In genomic region chr2:129338138-129338621, GRCm38 (mm10) we compare ENCODE assay signal across 16 mouse cellular contexts. TPM values are rescaled to one million over a fixed set of nuclear protein-coding genes. Genes with fewer than 3 reads are reported as not detected.
DNase-seq lines count a peak whose midpoint lies in the region; ATAC-seq and TF ChIP-seq lines count a peak whose summit lies in the region.
"Had no signal": no experiment of that assay in that cellular context is flagged by ENCODE, and none has a peak within 500 bp of the region (broad histone marks: within the 10 kb centered on the region; RNA-seq: fewer than 3 reads in every experiment).

No protein-coding gene starts in this region.

- intact Hi-C loops in left cerebral cortex, postnatal 4 days (cut with DNase I): no loop called here
- intact Hi-C loops in left cerebral cortex, postnatal 14 days (cut with DNase I): no loop called here

- peaks cover 12% of the 10 kb centered on the region for H3K9me3 ChIP-seq in megakaryocyte, embryonic 14.5 days
- H3K9me3 ChIP-seq: embryonic facial prominence, embryonic 15.5 days; forebrain, embryonic 15.5 days; hindbrain, embryonic 13.5 days; lung, embryonic 15.5 days had no signal

- no peaks in the 10 kb centered on the region for H3K27me3 ChIP-seq in Patski
- no peaks in the 10 kb centered on the region for H3K27me3 ChIP-seq in megakaryocyte, embryonic 14.5 days (replicated peaks)
- H3K27me3 ChIP-seq: embryonic facial prominence, embryonic 15.5 days; forebrain, embryonic 15.5 days; hindbrain, embryonic 13.5 days; lung, embryonic 15.5 days had no signal

- DNase-seq in left cerebral cortex, postnatal 4 days: peak; percentile 10
- DNase-seq in left cerebral cortex, postnatal 14 days (ENCODE audit: low spot score in 2 of 2): no peak
- DNase-seq in Patski (ENCODE audit: low read depth, low spot score): peak; percentile 20
- DNase-seq in right cerebral cortex, adult 2 months (ENCODE audit: low spot score in 2 of 2): no peak
- no peak for DNase-seq in layer of hippocampus, adult 9-11 months
- DNase-seq in thymus, postnatal 4 days: no peak
- DNase-seq: cerebellum, adult 9-11 months; gastrocnemius, postnatal 36 days; thymus, adult 2 months had no signal

- in situ Hi-C loops in Patski (cut with MboI; ENCODE audit: low pct_unique_long_range_greater_than_20kb): no loop called here

- peaks cover 60% of the 10 kb centered on the region for H3K4me1 ChIP-seq in megakaryocyte, embryonic 14.5 days
- H3K4me1 ChIP-seq: lung, embryonic 15.5 days had no signal

- POLR2A ChIA-PET in Patski (lab: Charles Lee): no interaction called here

- peaks cover 25% of the 10 kb centered on the region for H3K36me3 ChIP-seq in megakaryocyte, embryonic 14.5 days (replicated peaks; ENCODE audit: low read length)
- H3K36me3 ChIP-seq: embryonic facial prominence, embryonic 15.5 days; forebrain, embryonic 15.5 days; hindbrain, embryonic 13.5 days; lung, embryonic 15.5 days had no signal

- TF ChIP-seq CTCF in Patski (IDR thresholded peaks at IDR 0.05): no peak

- H3K4me3 ChIP-seq in megakaryocyte, embryonic 14.5 days (replicated peaks): peak overlapping the region; percentile 9
- H3K4me3 ChIP-seq: embryonic facial prominence, embryonic 15.5 days; forebrain, embryonic 15.5 days; hindbrain, embryonic 13.5 days; lung, embryonic 15.5 days had no signal

- ATAC-seq in Patski: no peak
- peak; percentile 96 for ATAC-seq in common myeloid progenitor, adult 5-6 weeks (replicated peaks; ENCODE audit: low read depth, poor library complexity, severe bottlenecking)
- ATAC-seq: forebrain, embryonic 15.5 days had no signal

- CTCF ChIA-PET in Patski (lab: Charles Lee): no interaction called here

RNA-seq across cellular contexts. Expression of gene Il1a, which starts 28.4 kb away (rescaled TPM):
- under 1 TPM in 1 of 2 experiments, not detected in 1; 0.28 TPM for total RNA-seq in left cerebral cortex, postnatal 4 days (2021)
- under 1 TPM; 0.40 to 0.66 TPM for total RNA-seq in left cerebral cortex, postnatal 14 days (2021)
- polyA plus RNA-seq in Patski (2021): 0.14 TPM
- total RNA-seq in common myeloid progenitor, adult 5-6 weeks (2017): not detected in 2 replicates
- polyA plus RNA-seq in megakaryocyte, embryonic 14.5 days (2012; ENCODE audit: insufficient read depth, low replicate concordance): 1.3 TPM in 1 of 2 replicates, not detected in the other
- total RNA-seq: ES-E14; gastrocnemius, postnatal 36 days had no signal
- polyA plus RNA-seq: embryonic facial prominence, embryonic 15.5 days had no signal

RNA-seq across cellular contexts. Expression of gene Il1b, which starts 32.8 kb away (rescaled TPM):
- total RNA-seq in left cerebral cortex, postnatal 4 days (2021): under 1 TPM in 1 of 2 experiments, not detected in 1; 0.60 TPM
- under 1 TPM; 0.26 to 0.36 TPM for total RNA-seq in left cerebral cortex, postnatal 14 days (2021)
- polyA plus RNA-seq in Patski (2021): not detected
- 1.0 and 1.4 TPM in 2 replicates for total RNA-seq in common myeloid progenitor, adult 5-6 weeks (2017)
- 2.2 and 4.8 TPM in 2 replicates for polyA plus RNA-seq in megakaryocyte, embryonic 14.5 days (2012; ENCODE audit: insufficient read depth, low replicate concordance)
- total RNA-seq: ES-E14; gastrocnemius, postnatal 36 days had no signal
- polyA plus RNA-seq: forebrain, embryonic 15.5 days; hindbrain, embryonic 13.5 days; lung, embryonic 15.5 days had no signal

RNA-seq across cellular contexts. Expression of gene Ckap2l, which starts 41.2 kb away (rescaled TPM):
- total RNA-seq in left cerebral cortex, postnatal 4 days (2021): 1 to 10 TPM; 5.9 to 7.0 TPM
- total RNA-seq in left cerebral cortex, postnatal 14 days (2021): 1 to 10 TPM; 1.3 to 1.4 TPM
- polyA plus RNA-seq in Patski (2021): 27.6 TPM
- total RNA-seq in common myeloid progenitor, adult 5-6 weeks (2017): 69.3 and 78.5 TPM in 2 replicates
- 9.6 and 47.7 TPM in 2 replicates for polyA plus RNA-seq in megakaryocyte, embryonic 14.5 days (2012; ENCODE audit: insufficient read depth, low replicate concordance)

Comparison
In these comparisons a context has a peak if more than half of its experiments do, and no peak if none do; other contexts are left out.
1. DNase-seq: peak in left cerebral cortex, postnatal 4 days (single experiment) and Patski (single experiment); none in left cerebral cortex, postnatal 14 days (0 of 2), right cerebral cortex, adult 2 months (0 of 2), layer of hippocampus, adult 9-11 months (single experiment) and thymus, postnatal 4 days (single experiment).